9 mouse cellular contexts compared by ENCODE assay signal in genomic region chr1:78372316-78372715, GRCm38 (mm10).
"Had no signal": no experiment of that assay in that cellular context is flagged by ENCODE, and none has a peak within 500 bp of the region (broad histone marks: within the 10 kb centered on the region; RNA-seq: fewer than 3 reads in every experiment).

No protein-coding gene starts in this region.

- H3K27me3 ChIP-seq: limb, embryonic 15.5 days; liver, embryonic 12.5 days; neural tube, embryonic 15.5 days had no signal

- H3K27ac ChIP-seq: limb, embryonic 15.5 days; liver, embryonic 12.5 days; midbrain, embryonic 10.5 days; neural tube, embryonic 15.5 days had no signal

- H3K36me3 ChIP-seq: limb, embryonic 15.5 days; liver, embryonic 12.5 days; midbrain, embryonic 10.5 days; neural tube, embryonic 15.5 days had no signal

- H3K9me3 ChIP-seq: limb, embryonic 15.5 days; liver, embryonic 12.5 days; midbrain, embryonic 10.5 days; neural tube, embryonic 15.5 days had no signal

- DNase-seq: kidney, postnatal 14 days; lung, postnatal 4 days; thymus, postnatal 4 days had no signal

- ATAC-seq: liver, embryonic 12.5 days had no signal

- H3K4me2 ChIP-seq: limb, embryonic 15.5 days; liver, embryonic 12.5 days; lung, embryonic 14.5 days; neural tube, embryonic 15.5 days had no signal

- H3K4me3 ChIP-seq: limb, embryonic 15.5 days; liver, embryonic 12.5 days; midbrain, embryonic 10.5 days; myocyte; neural tube, embryonic 15.5 days had no signal

- H3K4me1 ChIP-seq: liver, embryonic 12.5 days had no signal

- H3K9ac ChIP-seq: limb, embryonic 15.5 days; liver, embryonic 12.5 days; lung, embryonic 14.5 days; neural tube, embryonic 15.5 days had no signal
